Mouse (Mus musculus): ENCODE measurements around the gene 4930402H24Rik.

The 4930402H24Rik gene

GRCm38 (mm10) chr2:130905751-130906583 is at the start of gene 4930402H24Rik, which contains the start of gene Atrn:
4930402H24Rik (minus strand) TSS chr2:130906406.
Atrn (plus strand) TSS chr2:130906495.
- peak; percentile 92 for DNase-seq (ENCODE audit: low read depth, low spot score)

- DNase-seq (ENCODE audit: low read depth, low spot score), result peak; percentile 75
Measured at GRCm38 (mm10) chr2:130950548-130950947, 44.3 kb upstream of the 4930402H24Rik start.

- no peak for DNase-seq (ENCODE audit: low read depth, low spot score)
Measured at GRCm38 (mm10) chr2:130949781-130950180, 43.6 kb upstream of the 4930402H24Rik start.

GRCm38 (mm10) chr2:130932865-130933264 is 26.7 kb upstream of the 4930402H24Rik start:
- DNase-seq (ENCODE audit: low read depth, low spot score), result no peak

- DNase-seq (ENCODE audit: low read depth, low spot score), result no peak
Measured at GRCm38 (mm10) chr2:130929994-130930393, 23.8 kb upstream of the 4930402H24Rik start.

- DNase-seq (ENCODE audit: low read depth, low spot score), result no peak
Measured at GRCm38 (mm10) chr2:130928530-130928929, 22.3 kb upstream of the 4930402H24Rik start.

- DNase-seq (ENCODE audit: low read depth, low spot score), result no peak
Measured at GRCm38 (mm10) chr2:130928031-130928430, 21.8 kb upstream of the 4930402H24Rik start.

- no peak for DNase-seq (ENCODE audit: low read depth, low spot score)
Measured at GRCm38 (mm10) chr2:130924950-130925349, 18.7 kb upstream of the 4930402H24Rik start.

- no peak for DNase-seq (ENCODE audit: low read depth, low spot score)
Measured at GRCm38 (mm10) chr2:130919062-130919593, 12.9 kb upstream of the 4930402H24Rik start.

GRCm38 (mm10) chr2:130917686-130918085 is 11.5 kb upstream of the 4930402H24Rik start:
- no peak for DNase-seq (ENCODE audit: low read depth, low spot score)

GRCm38 (mm10) chr2:130916521-130917147 is 10.4 kb upstream of the 4930402H24Rik start:
- no peak for DNase-seq (ENCODE audit: low read depth, low spot score)

- DNase-seq (ENCODE audit: low read depth, low spot score), result no peak
Measured at GRCm38 (mm10) chr2:130914873-130915272, 8.7 kb upstream of the 4930402H24Rik start.

GRCm38 (mm10) chr2:130911691-130912090 is 5.5 kb upstream of the 4930402H24Rik start:
- DNase-seq (ENCODE audit: low read depth, low spot score), result no peak

GRCm38 (mm10) chr2:130906584-130907315 is 544 bp upstream of the 4930402H24Rik start:
- no peak for DNase-seq (ENCODE audit: low read depth, low spot score)

- DNase-seq (ENCODE audit: low read depth, low spot score), result no peak
Measured at GRCm38 (mm10) chr2:130898783-130899182, 7.4 kb downstream of the 4930402H24Rik start.

- DNase-seq (ENCODE audit: low read depth, low spot score), result no peak
Measured at GRCm38 (mm10) chr2:130897856-130898255, 8.3 kb downstream of the 4930402H24Rik start.

- DNase-seq (ENCODE audit: low read depth, low spot score), result no peak
Measured at GRCm38 (mm10) chr2:130896944-130897343, 9.3 kb downstream of the 4930402H24Rik start.

GRCm38 (mm10) chr2:130887456-130887855 is 18.8 kb downstream of the 4930402H24Rik start:
- DNase-seq (ENCODE audit: low read depth, low spot score), result no peak

GRCm38 (mm10) chr2:130886983-130887382 is 19.2 kb downstream of the 4930402H24Rik start:
- no peak for DNase-seq (ENCODE audit: low read depth, low spot score)

GRCm38 (mm10) chr2:130877376-130877775 is 28.8 kb downstream of the 4930402H24Rik start:
- DNase-seq (ENCODE audit: low read depth, low spot score), result no peak

GRCm38 (mm10) chr2:130870916-130871315 is 35.3 kb downstream of the 4930402H24Rik start:
- DNase-seq (ENCODE audit: low read depth, low spot score), result no peak

GRCm38 (mm10) chr2:130862091-130862490 is 44.1 kb downstream of the 4930402H24Rik start:
- DNase-seq (ENCODE audit: low read depth, low spot score), result no peak

Measured in A20 (cell line).